Mouse (Mus musculus): ENCODE data around the gene Itpr1.

Gene Itpr1

GRCm38 (mm10) chr6:108212881-108213295, at the start of gene Itpr1:
Itpr1 (plus strand) TSS chr6:108213096.
- in situ Hi-C loops (cut with MboI, MseI): loop anchor here (5.0 kb wide), 1 partner anchor 146 kb away; the partner anchor contains the start of gene Setmar

GRCm38 (mm10) chr6:108164935-108165334, 48.0 kb upstream of the Itpr1 start:
- in situ Hi-C loops (cut with MboI, MseI): no loop called here

GRCm38 (mm10) chr6:108165598-108165997, 47.3 kb upstream of the Itpr1 start:
- in situ Hi-C loops (cut with MboI, MseI): no loop called here

GRCm38 (mm10) chr6:108167946-108168680, 44.8 kb upstream of the Itpr1 start:
- in situ Hi-C loops (cut with MboI, MseI): no loop called here

- in situ Hi-C loops (cut with MboI, MseI): no loop called here
Observed at GRCm38 (mm10) chr6:108168723-108169122, 44.2 kb upstream of the Itpr1 start.

GRCm38 (mm10) chr6:108169466-108169865, 43.4 kb upstream of the Itpr1 start:
- in situ Hi-C loops (cut with MboI, MseI): no loop called here

- in situ Hi-C loops (cut with MboI, MseI): no loop called here
Observed at GRCm38 (mm10) chr6:108172219-108172618, 40.7 kb upstream of the Itpr1 start.

GRCm38 (mm10) chr6:108174181-108174580, 38.7 kb upstream of the Itpr1 start:
- in situ Hi-C loops (cut with MboI, MseI): no loop called here

- in situ Hi-C loops (cut with MboI, MseI): no loop called here
Observed at GRCm38 (mm10) chr6:108179087-108179486, 33.8 kb upstream of the Itpr1 start.

- in situ Hi-C loops (cut with MboI, MseI): no loop called here
Observed at GRCm38 (mm10) chr6:108184847-108185684, 27.8 kb upstream of the Itpr1 start, which contains the start of gene Sumf1. Sumf1 (minus strand) TSS chr6:108185582.

- in situ Hi-C loops (cut with MboI, MseI): no loop called here
Observed at GRCm38 (mm10) chr6:108185685-108186009, 27.2 kb upstream of the Itpr1 start.

GRCm38 (mm10) chr6:108190690-108191089, 22.2 kb upstream of the Itpr1 start:
- in situ Hi-C loops (cut with MboI, MseI): no loop called here

GRCm38 (mm10) chr6:108192632-108193031, 20.3 kb upstream of the Itpr1 start:
- in situ Hi-C loops (cut with MboI, MseI): no loop called here

- in situ Hi-C loops (cut with MboI, MseI): no loop called here
Observed at GRCm38 (mm10) chr6:108196665-108197064, 16.2 kb upstream of the Itpr1 start.

- in situ Hi-C loops (cut with MboI, MseI): no loop called here
Observed at GRCm38 (mm10) chr6:108197117-108197516, 15.8 kb upstream of the Itpr1 start.

GRCm38 (mm10) chr6:108198286-108198685, 14.6 kb upstream of the Itpr1 start:
- in situ Hi-C loops (cut with MboI, MseI): no loop called here

- in situ Hi-C loops (cut with MboI, MseI): loop anchor here (10.0 kb wide), 1 partner anchor 110 kb away; no protein-coding TSS in a partner anchor
Observed at GRCm38 (mm10) chr6:108204322-108204721, 8.6 kb upstream of the Itpr1 start.

- in situ Hi-C loops (cut with MboI, MseI): loop anchor here (10.0 kb wide), 1 partner anchor 111 kb away; no protein-coding TSS in a partner anchor
Observed at GRCm38 (mm10) chr6:108206145-108206544, 6.8 kb upstream of the Itpr1 start.

- in situ Hi-C loops (cut with MboI, MseI): loop anchor here (10.0 kb wide), 1 partner anchor 112 kb away; no protein-coding TSS in a partner anchor
Observed at GRCm38 (mm10) chr6:108206914-108207566, 5.9 kb upstream of the Itpr1 start.

- in situ Hi-C loops (cut with MboI, MseI): loop anchor here (5.0 kb wide), 1 partner anchor 145 kb away; the partner anchor contains the start of gene Setmar
Observed at GRCm38 (mm10) chr6:108211896-108212880, 708 bp upstream of the Itpr1 start.
